In genomic region chr14:12425311-12425710, GRCm38 (mm10) we compare ENCODE assay signal across 15 mouse cellular contexts.
"Had no signal": no experiment of that assay in that cellular context is flagged by ENCODE, and none has a peak within 500 bp of the region (broad histone marks: within the 10 kb centered on the region; RNA-seq: fewer than 3 reads in every experiment).

No protein-coding gene starts in this region.

- H3K4me1 ChIP-seq: neural tube, embryonic 15.5 days; stomach, embryonic 15.5 days had no signal

- H3K9ac ChIP-seq: neural tube, embryonic 15.5 days; stomach, embryonic 15.5 days had no signal

- H3K4me3 ChIP-seq: neural tube, embryonic 15.5 days; stomach, embryonic 15.5 days had no signal

- H3K4me2 ChIP-seq: neural tube, embryonic 15.5 days; stomach, embryonic 15.5 days had no signal

- H3K27ac ChIP-seq: neural tube, embryonic 15.5 days; stomach, embryonic 15.5 days; stomach, postnatal 0 days had no signal

- H3K27me3 ChIP-seq: neural tube, embryonic 15.5 days; stomach, embryonic 15.5 days had no signal

- H3K36me3 ChIP-seq: stomach, embryonic 15.5 days had no signal

- DNase-seq: retina, postnatal 1 day; right cerebral cortex, adult 18-20 months; right cerebral cortex, postnatal 14 days; right cerebral cortex, postnatal 25 days; right cerebral cortex, postnatal 4 days; spleen, adult 18-20 months; thymus, adult 18-20 months; thymus, adult 2 months; thymus, postnatal 14 days; thymus, postnatal 25 days; thymus, postnatal 36 days; thymus, postnatal 4 days had no signal

- H3K9me3 ChIP-seq: neural tube, embryonic 15.5 days; stomach, embryonic 15.5 days had no signal
